Mouse (Mus musculus): Measurements from ENCODE around the gene Tmem86a. TPM values are rescaled to one million over a fixed set of nuclear protein-coding genes. Genes with fewer than 3 reads are reported as not detected.

The Tmem86a gene
- polyA plus RNA-seq (2014; fragmentation: Nextera tagmentation; extraction: Ambion mirVana), result 11.6 and 12.3 TPM in 2 replicates

DNA sequence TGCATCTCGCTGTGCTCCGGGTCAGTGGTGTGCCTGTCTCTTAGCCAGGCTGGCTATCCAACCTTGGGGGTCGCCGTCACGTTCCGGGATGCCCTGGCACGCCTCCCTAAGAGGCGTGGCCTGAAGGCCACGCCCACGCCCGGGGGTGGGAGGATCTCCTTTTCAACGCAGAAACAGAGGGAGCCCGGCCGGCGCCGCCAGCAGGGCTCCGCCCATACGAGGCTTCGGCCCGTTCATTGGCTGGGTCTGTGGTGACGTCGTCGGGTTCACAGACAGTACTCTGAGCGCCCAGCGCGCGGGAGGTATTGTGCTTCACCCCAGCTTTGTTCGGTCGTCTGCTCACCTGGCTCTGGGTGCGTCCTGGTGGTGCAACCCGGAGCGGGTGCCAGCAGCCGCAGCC, at the start of gene Tmem86a:
Gene Tmem86a (plus strand): TSS at position 236 of the 400 bp plus-strand sequence.
- H3K4me3 ChIP-seq (ENCODE audit: low read depth, low read length), result peak within 1 kb of the TSS; percentile 82
- DNase-seq (ENCODE audit: low spot score), result peak; percentile 98
- H3K9ac ChIP-seq (replicated peaks; ENCODE audit: low read length), result peak within 1 kb of the TSS; percentile 81
- no peaks in the 10 kb centered on the region for H3K36me3 ChIP-seq (replicated peaks; ENCODE audit: control insufficient read depth, insufficient read depth, low read depth, low read length)
- WGBS, result under 1% methylated on average over 33 of the region's 33 CpGs
- H3K27me3 ChIP-seq (ENCODE audit: control insufficient read depth, insufficient read depth, low read length), result no peaks in the 10 kb centered on the region
- H3K4me1 ChIP-seq (ENCODE audit: control insufficient read depth, insufficient read depth, low read length), result peaks cover 3% of the 10 kb centered on the region
- H3K9me3 ChIP-seq (replicated peaks; ENCODE audit: control insufficient read depth, low read length), result no peaks in the 10 kb centered on the region
- H3K27ac ChIP-seq (replicated peaks; ENCODE audit: low read depth, low read length), result peak within 1 kb of the TSS; percentile 88
- ATAC-seq (replicated peaks; ENCODE audit: insufficient number of reproducible peaks, low FRiP score, low TSS enrichment, low read depth), result peak; percentile 97
- peak within 1 kb of the TSS; percentile 75 for H3K4me2 ChIP-seq (ENCODE audit: low read depth, low read length)

DNA sequence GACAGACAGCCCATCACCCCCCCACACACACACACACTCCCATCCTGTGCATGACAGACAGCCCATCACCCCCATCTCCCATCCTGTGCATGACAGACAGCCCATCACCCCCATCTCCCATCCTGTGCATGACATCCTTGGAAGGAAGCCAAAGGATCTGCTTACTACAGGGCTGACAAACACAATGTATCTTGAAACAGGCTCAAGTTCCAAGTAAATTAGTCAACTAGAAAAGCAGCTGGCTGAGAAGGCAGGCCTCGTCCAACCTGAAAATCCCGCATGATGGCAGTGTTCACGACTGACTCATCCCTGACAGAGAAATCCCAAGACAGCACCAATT, 49.8 kb upstream of the Tmem86a start:
- peak; percentile 37 for DNase-seq (ENCODE audit: low spot score)
- no peak overlapping the region for H3K27ac ChIP-seq (replicated peaks; ENCODE audit: low read depth, low read length)
- no peaks in the 10 kb centered on the region for H3K27me3 ChIP-seq (ENCODE audit: control insufficient read depth, insufficient read depth, low read length)
- H3K9ac ChIP-seq (replicated peaks; ENCODE audit: low read length), result no peak overlapping the region
- WGBS, result 63% methylated on average over 3 of the region's 3 CpGs
- H3K9me3 ChIP-seq (replicated peaks; ENCODE audit: control insufficient read depth, low read length), result no peaks in the 10 kb centered on the region
- no peak overlapping the region for H3K4me3 ChIP-seq (ENCODE audit: low read depth, low read length)
- ATAC-seq (replicated peaks; ENCODE audit: insufficient number of reproducible peaks, low FRiP score, low TSS enrichment, low read depth), result peak; percentile 78
- no peaks in the 10 kb centered on the region; the same call in 1 of the 2 replicates for H3K36me3 ChIP-seq (replicated peaks; ENCODE audit: control insufficient read depth, insufficient read depth, low read depth, low read length)
- H3K4me2 ChIP-seq (ENCODE audit: low read depth, low read length), result no peak overlapping the region
- no peaks in the 10 kb centered on the region for H3K4me1 ChIP-seq (ENCODE audit: control insufficient read depth, insufficient read depth, low read length)

DNA sequence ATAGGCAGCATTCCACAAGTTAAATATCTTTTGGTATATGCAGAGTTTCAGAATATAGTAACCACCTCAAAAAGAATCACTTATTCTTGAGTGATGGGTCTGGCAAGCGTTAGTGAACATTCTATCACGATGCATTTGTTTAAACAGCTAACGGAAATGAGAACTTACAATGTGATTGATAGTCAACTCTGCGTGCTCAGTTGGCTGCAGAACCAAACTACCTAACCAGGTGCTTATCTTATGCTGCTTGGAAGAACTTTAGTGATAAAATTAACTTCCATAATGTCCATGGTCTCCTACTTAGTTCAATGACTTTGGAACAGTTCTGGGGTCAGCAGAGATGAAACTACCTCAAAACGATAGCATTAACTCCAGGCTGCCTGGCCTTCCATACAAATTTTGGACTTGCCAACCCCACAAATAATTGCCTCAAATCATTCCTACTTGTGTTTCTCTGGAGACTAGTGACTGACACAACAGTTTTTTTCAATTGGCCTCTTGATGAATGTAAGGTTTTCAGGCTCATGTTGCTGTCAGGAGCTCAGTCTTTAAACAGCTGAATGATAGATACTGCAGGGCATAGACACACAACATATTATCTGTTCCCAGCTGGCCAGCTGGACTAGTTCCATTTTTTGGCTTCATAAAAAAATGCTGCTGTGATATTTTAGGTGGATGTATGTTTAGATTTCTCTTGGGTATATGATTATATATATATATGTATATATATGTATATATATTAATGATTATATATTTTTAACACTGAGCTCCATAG, 49.1 kb upstream of the Tmem86a start:
- no peak overlapping the region for H3K27ac ChIP-seq (replicated peaks; ENCODE audit: low read depth, low read length)
- no peaks in the 10 kb centered on the region for H3K27me3 ChIP-seq (ENCODE audit: control insufficient read depth, insufficient read depth, low read length)
- DNase-seq (ENCODE audit: low spot score) (no peak), ATAC-seq (replicated peaks; ENCODE audit: insufficient number of reproducible peaks, low FRiP score, low TSS enrichment, low read depth) (no peak)
- no peak overlapping the region for H3K4me3 ChIP-seq (ENCODE audit: low read depth, low read length)
- no peak overlapping the region for H3K9ac ChIP-seq (replicated peaks; ENCODE audit: low read length)
- WGBS, result 79% methylated on average over 5 of the region's 5 CpGs
- H3K9me3 ChIP-seq (replicated peaks; ENCODE audit: control insufficient read depth, low read length), result no peaks in the 10 kb centered on the region
- no peaks in the 10 kb centered on the region; the same call in 1 of the 2 replicates for H3K36me3 ChIP-seq (replicated peaks; ENCODE audit: control insufficient read depth, insufficient read depth, low read depth, low read length)
- H3K4me2 ChIP-seq (ENCODE audit: low read depth, low read length), result no peak overlapping the region
- no peaks in the 10 kb centered on the region for H3K4me1 ChIP-seq (ENCODE audit: control insufficient read depth, insufficient read depth, low read length)

GRCm38 (mm10) chr7:47001900-47002275, 48.5 kb upstream of the Tmem86a start:
- Histone ChIP-seq H3K4me2 (ENCODE audit: low read depth, low read length) (no peak overlapping the region), H3K4me3 (ENCODE audit: low read depth, low read length) (no peak overlapping the region), H3K27me3 (ENCODE audit: control insufficient read depth, insufficient read depth, low read length) (no peaks in the 10 kb centered on the region), H3K27ac (replicated peaks; ENCODE audit: low read depth, low read length) (no peak overlapping the region), H3K9me3 (replicated peaks; ENCODE audit: control insufficient read depth, low read length) (no peaks in the 10 kb centered on the region), H3K4me1 (ENCODE audit: control insufficient read depth, insufficient read depth, low read length) (no peaks in the 10 kb centered on the region), H3K36me3 (replicated peaks; ENCODE audit: control insufficient read depth, insufficient read depth, low read depth, low read length) (no peaks in the 10 kb centered on the region; the same call in 1 of the 2 replicates), H3K9ac (replicated peaks; ENCODE audit: low read length) (no peak overlapping the region)
- ATAC-seq (replicated peaks; ENCODE audit: insufficient number of reproducible peaks, low FRiP score, low TSS enrichment, low read depth) (no peak), DNase-seq (ENCODE audit: low spot score) (no peak)
- 55% methylated on average over 4 of the region's 4 CpGs for WGBS

DNA sequence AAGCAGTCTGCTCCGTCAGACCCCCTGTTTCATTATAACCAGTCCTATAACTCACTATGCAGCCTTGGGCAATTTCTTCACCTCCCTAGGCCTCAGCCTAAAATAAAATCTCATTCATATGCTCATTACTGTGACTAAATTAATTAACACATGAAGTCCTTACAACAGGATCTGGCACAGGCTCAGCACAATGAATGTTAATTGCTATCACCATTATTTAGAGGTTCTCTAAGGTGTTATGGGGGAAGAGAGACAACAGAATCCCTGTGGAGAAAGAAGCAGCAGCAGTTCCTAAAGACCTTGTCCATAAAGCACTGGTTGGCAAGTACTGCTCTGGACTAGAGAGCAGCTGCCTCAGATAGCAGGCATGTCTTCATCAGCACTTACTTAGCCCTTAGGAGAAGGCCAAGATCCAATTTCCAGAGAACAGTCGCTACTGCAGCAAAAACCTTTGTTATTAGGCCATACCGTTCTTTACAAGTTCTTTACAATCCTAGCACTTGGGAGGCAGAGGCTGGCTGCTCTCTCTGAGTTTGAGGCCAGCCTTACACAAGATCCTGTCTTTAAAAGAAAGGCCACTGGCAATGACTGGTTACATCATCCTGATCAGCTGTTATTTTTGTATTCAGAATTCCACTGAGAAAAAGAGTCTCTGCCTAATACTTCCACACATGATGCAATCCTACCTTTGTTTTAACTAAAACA, 46.8 kb upstream of the Tmem86a start:
- ATAC-seq (replicated peaks; ENCODE audit: insufficient number of reproducible peaks, low FRiP score, low TSS enrichment, low read depth), result no peak
- WGBS, result 37% methylated on average over 3 of the region's 3 CpGs
- H3K27ac ChIP-seq (replicated peaks; ENCODE audit: low read depth, low read length), result no peak overlapping the region

DNA sequence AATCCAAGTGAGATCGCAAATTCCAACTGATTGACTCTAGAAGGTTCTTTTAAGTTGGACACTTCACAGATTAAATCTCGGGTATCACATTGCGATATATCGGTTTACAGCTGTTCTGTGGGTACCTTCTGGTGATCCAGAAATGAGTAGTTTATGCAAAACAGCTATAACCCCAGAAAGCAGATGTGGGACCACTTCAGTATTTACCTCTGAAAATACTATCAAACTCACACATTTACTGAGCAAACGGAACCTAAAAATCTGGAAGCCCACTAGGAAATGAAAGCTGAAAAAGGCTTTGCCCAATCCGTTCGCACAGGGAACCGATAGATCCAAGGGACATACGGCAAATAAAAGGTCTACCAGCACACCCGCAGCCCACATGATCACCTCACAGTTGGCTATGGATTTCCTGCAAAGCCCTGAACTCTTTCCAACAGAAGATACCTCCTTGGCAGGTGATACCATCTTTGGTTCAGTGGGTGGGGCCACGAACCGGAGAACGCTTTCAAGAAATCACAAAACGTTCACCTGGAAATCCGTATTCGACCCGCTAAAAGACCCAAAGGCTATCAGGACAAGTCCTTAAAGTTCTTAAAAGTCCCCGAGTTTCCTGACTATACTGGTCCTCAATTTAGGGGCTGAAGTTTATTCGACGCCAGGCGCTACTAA, 43.2 kb upstream of the Tmem86a start:
- WGBS, result 19% methylated on average over 21 of the region's 21 CpGs
- no peaks in the 10 kb centered on the region for H3K9me3 ChIP-seq (replicated peaks; ENCODE audit: control insufficient read depth, low read length)
- H3K27me3 ChIP-seq (ENCODE audit: control insufficient read depth, insufficient read depth, low read length), result no peaks in the 10 kb centered on the region
- peak overlapping the region; percentile 72 for H3K9ac ChIP-seq (replicated peaks; ENCODE audit: low read length)
- DNase-seq (ENCODE audit: low spot score), result no peak
- H3K4me2 ChIP-seq (ENCODE audit: low read depth, low read length), result peak overlapping the region; percentile 79
- 0 out of 2 replicates have a peak overlapping the region, but pooled peaks have one; percentile 35 for H3K27ac ChIP-seq (replicated peaks; ENCODE audit: low read depth, low read length)
- no peaks in the 10 kb centered on the region for H3K36me3 ChIP-seq (replicated peaks; ENCODE audit: control insufficient read depth, insufficient read depth, low read depth, low read length)
- H3K4me3 ChIP-seq (ENCODE audit: low read depth, low read length), result peak overlapping the region; percentile 78
- H3K4me1 ChIP-seq (ENCODE audit: control insufficient read depth, insufficient read depth, low read length), result no peaks in the 10 kb centered on the region
- no peak for ATAC-seq (replicated peaks; ENCODE audit: insufficient number of reproducible peaks, low FRiP score, low TSS enrichment, low read depth)

More for the DNA sequence above, 46.8 kb upstream of the Tmem86a start:
- no peaks in the 10 kb centered on the region for H3K9me3 ChIP-seq (replicated peaks; ENCODE audit: control insufficient read depth, low read length)
- H3K36me3 ChIP-seq (replicated peaks; ENCODE audit: control insufficient read depth, insufficient read depth, low read depth, low read length), result no peaks in the 10 kb centered on the region
- H3K9ac ChIP-seq (replicated peaks; ENCODE audit: low read length), result no peak overlapping the region
- H3K4me3 ChIP-seq (ENCODE audit: low read depth, low read length), result no peak overlapping the region
- no peak overlapping the region for H3K4me2 ChIP-seq (ENCODE audit: low read depth, low read length)
- no peaks in the 10 kb centered on the region for H3K27me3 ChIP-seq (ENCODE audit: control insufficient read depth, insufficient read depth, low read length)
- no peak for DNase-seq (ENCODE audit: low spot score)
- H3K4me1 ChIP-seq (ENCODE audit: control insufficient read depth, insufficient read depth, low read length), result no peaks in the 10 kb centered on the region

GRCm38 (mm10) chr7:47007818-47008167, 42.6 kb upstream of the Tmem86a start:
- H3K4me3 ChIP-seq (ENCODE audit: low read depth, low read length), result peak overlapping the region; percentile 78
- H3K27ac ChIP-seq (replicated peaks; ENCODE audit: low read depth, low read length), result 0 out of 2 replicates have a peak overlapping the region, but pooled peaks have one; percentile 35
- peak overlapping the region; percentile 72 for H3K9ac ChIP-seq (replicated peaks; ENCODE audit: low read length)
- ATAC-seq (replicated peaks; ENCODE audit: insufficient number of reproducible peaks, low FRiP score, low TSS enrichment, low read depth) (peak; percentile 60), DNase-seq (ENCODE audit: low spot score) (peak; percentile 75)
- H3K4me2 ChIP-seq (ENCODE audit: low read depth, low read length), result peak overlapping the region; percentile 79
- H3K9me3 ChIP-seq (replicated peaks; ENCODE audit: control insufficient read depth, low read length), result no peaks in the 10 kb centered on the region
- 0% methylated on average over 25 of the region's 25 CpGs for WGBS
- H3K36me3 ChIP-seq (replicated peaks; ENCODE audit: control insufficient read depth, insufficient read depth, low read depth, low read length), result no peaks in the 10 kb centered on the region
- no peaks in the 10 kb centered on the region for H3K4me1 ChIP-seq (ENCODE audit: control insufficient read depth, insufficient read depth, low read length)
- no peaks in the 10 kb centered on the region for H3K27me3 ChIP-seq (ENCODE audit: control insufficient read depth, insufficient read depth, low read length)

All from embryonic facial prominence, embryonic 11.5 days (tissue).